Mouse (Mus musculus): ENCODE data around the gene Mcidas. TPM values are rescaled to one million over a fixed set of nuclear protein-coding genes. Genes with fewer than 3 reads are reported as not detected.
A peak's percentile ranks its signal among the peaks of the same experiment; 100 is the strongest.

Mcidas gene
- polyA plus RNA-seq, 1 experiment from 2014 or later: 0.62 TPM

DNA sequence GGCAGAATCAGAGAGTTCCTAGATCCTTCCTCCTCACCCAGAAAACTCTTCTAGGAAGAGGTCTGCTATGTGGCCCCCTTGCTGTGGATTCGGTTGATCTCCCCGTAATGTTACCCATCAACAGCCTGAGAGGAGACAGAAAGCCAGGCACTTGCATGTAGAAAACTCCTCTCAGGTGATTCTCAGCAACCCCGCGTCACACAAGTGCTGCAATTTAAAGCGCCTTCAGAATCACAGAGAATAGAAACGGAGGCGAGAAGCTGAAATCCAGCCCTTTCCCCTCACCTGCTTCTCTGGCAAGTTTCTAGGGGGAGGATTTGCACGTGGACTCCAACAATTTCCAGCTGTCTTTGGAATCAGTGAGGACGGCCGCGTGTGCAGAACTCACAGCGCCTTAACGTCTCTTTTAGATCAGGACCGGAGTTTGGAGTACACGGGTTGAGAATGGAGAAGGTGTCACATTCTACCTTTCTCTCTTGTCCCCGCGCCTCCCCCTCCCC lies 7.1 kb upstream of the Mcidas start:
- ATAC-seq (replicated peaks; ENCODE audit: extremely low read depth, insufficient read depth, low FRiP score): no peak
- H3K4me2 ChIP-seq (ENCODE audit: low read depth, low read length): peak overlapping the region; percentile 99
- WGBS: 3% methylated on average over 17 of the region's 17 CpGs
- peaks cover 62% of the 10 kb centered on the region for H3K27me3 ChIP-seq (ENCODE audit: control insufficient read depth, insufficient read depth, low read length)
- peaks cover 22% of the 10 kb centered on the region for H3K4me1 ChIP-seq (ENCODE audit: control insufficient read depth, insufficient read depth, low read length)
- H3K9me3 ChIP-seq (replicated peaks; ENCODE audit: control insufficient read depth, low read length): no peaks in the 10 kb centered on the region
- H3K36me3 ChIP-seq (ENCODE audit: control insufficient read depth, insufficient read depth): no peaks in the 10 kb centered on the region
- no peak overlapping the region for H3K27ac ChIP-seq (ENCODE audit: low read length)
- peak overlapping the region; percentile 68 for H3K4me3 ChIP-seq (ENCODE audit: low read length)
- no peak overlapping the region for H3K9ac ChIP-seq (ENCODE audit: low read length)

DNA sequence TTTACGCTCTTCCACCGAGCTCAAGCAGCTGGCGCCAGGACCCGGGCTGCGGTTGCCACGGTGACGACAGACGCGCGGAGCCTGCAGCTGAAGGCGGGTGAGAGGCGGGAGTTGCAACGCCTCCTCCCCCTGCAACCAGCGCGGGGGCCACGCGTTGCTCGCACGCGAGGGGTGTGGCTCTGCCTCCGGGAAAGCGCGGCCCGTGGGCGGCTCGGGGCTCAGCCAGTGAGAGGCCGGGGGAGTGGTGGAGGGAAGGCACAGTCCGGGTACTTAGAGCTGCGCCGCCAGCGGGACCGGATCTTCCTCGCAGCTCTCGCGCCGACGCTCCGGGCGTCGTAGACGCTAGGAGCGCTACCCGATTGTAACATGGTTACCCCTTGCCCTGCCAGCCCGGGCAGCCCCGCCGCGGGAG lies 6.1 kb upstream of the Mcidas start, which contains the start of gene Ccno:
Gene Ccno (plus strand): TSS at position 271 of the 412 bp plus-strand sequence.
- Histone ChIP-seq H3K4me3 (ENCODE audit: low read length) (peak within 1 kb of the TSS; percentile 68), H3K36me3 (ENCODE audit: control insufficient read depth, insufficient read depth) (no peaks in the 10 kb centered on the region), H3K27me3 (ENCODE audit: control insufficient read depth, insufficient read depth, low read length) (peaks cover 69% of the 10 kb centered on the region), H3K4me1 (ENCODE audit: control insufficient read depth, insufficient read depth, low read length) (peaks cover 22% of the 10 kb centered on the region), H3K9me3 (replicated peaks; ENCODE audit: control insufficient read depth, low read length) (no peaks in the 10 kb centered on the region), H3K27ac (ENCODE audit: low read length) (peak within 1 kb of the TSS; percentile 21; the same call in 1 of the 2 replicates), H3K4me2 (ENCODE audit: low read depth, low read length) (peak within 1 kb of the TSS; percentile 99), H3K9ac (ENCODE audit: low read length) (peak within 1 kb of the TSS; percentile 73)
- peak; percentile 97 for ATAC-seq (replicated peaks; ENCODE audit: extremely low read depth, insufficient read depth, low FRiP score)
- under 1% methylated on average over 47 of the region's 47 CpGs for whole genome bisulfite sequencing

DNA sequence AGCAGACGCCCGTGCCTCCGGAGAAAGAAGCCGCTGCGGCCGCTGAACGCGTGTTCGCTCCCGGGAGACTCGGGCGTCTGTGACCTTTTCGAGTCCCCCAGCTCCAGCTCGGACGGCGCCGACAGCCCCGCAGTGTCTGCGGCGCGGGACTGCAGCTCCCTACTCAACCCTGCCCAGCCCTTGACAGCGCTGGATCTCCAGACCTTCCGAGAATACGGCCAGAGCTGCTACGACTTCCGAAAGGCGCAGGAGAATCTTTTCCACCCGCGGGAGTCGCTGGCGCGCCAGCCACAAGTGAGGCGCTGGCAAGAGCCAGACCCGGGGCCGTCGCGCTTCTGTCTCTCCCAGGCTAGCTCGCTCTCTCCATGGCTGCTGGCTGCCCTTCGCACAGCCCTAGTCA lies 5.7 kb upstream of the Mcidas start:
- H3K9ac ChIP-seq (ENCODE audit: low read length): peak overlapping the region; percentile 73
- under 1% methylated on average over 38 of the region's 39 CpGs for WGBS
- no peaks in the 10 kb centered on the region for H3K9me3 ChIP-seq (replicated peaks; ENCODE audit: control insufficient read depth, low read length)
- H3K36me3 ChIP-seq (ENCODE audit: control insufficient read depth, insufficient read depth): no peaks in the 10 kb centered on the region
- H3K27me3 ChIP-seq (ENCODE audit: control insufficient read depth, insufficient read depth, low read length): peaks cover 72% of the 10 kb centered on the region
- peaks cover 22% of the 10 kb centered on the region for H3K4me1 ChIP-seq (ENCODE audit: control insufficient read depth, insufficient read depth, low read length)
- H3K27ac ChIP-seq (ENCODE audit: low read length): peak overlapping the region; percentile 21; the same call in 1 of the 2 replicates
- peak overlapping the region; percentile 99 for H3K4me2 ChIP-seq (ENCODE audit: low read depth, low read length)
- peak overlapping the region; percentile 68 for H3K4me3 ChIP-seq (ENCODE audit: low read length)
- ATAC-seq (replicated peaks; ENCODE audit: extremely low read depth, insufficient read depth, low FRiP score): peak; percentile 19

DNA sequence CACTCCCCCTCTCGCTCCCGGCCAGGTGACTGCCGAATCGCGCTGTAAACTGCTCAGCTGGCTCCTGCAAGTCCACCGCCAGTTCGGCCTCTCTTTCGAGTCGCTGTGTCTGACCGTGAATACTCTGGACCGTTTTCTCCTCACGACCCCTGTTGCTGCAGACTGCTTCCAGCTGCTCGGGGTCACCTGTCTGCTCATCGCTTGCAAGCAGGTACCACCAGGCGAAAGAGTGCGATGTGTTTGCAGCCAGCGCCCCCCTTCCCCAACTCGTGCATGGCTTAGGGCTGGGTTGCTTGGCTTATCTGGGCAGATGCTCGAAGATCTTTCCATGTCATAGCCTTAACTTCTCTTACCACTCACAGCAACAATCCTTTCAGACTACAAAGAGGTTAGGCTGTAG lies 4.8 kb upstream of the Mcidas start:
- Histone ChIP-seq H3K36me3 (ENCODE audit: control insufficient read depth, insufficient read depth) (no peaks in the 10 kb centered on the region), H3K4me3 (ENCODE audit: low read length) (peak overlapping the region; percentile 68), H3K9ac (ENCODE audit: low read length) (no peak overlapping the region), H3K27me3 (ENCODE audit: control insufficient read depth, insufficient read depth, low read length) (peaks cover 78% of the 10 kb centered on the region), H3K27ac (ENCODE audit: low read length) (no peak overlapping the region), H3K4me1 (ENCODE audit: control insufficient read depth, insufficient read depth, low read length) (peaks cover 30% of the 10 kb centered on the region), H3K9me3 (replicated peaks; ENCODE audit: control insufficient read depth, low read length) (no peaks in the 10 kb centered on the region), H3K4me2 (ENCODE audit: low read depth, low read length) (peak overlapping the region; percentile 99)
- ATAC-seq (replicated peaks; ENCODE audit: extremely low read depth, insufficient read depth, low FRiP score): no peak
- WGBS: 1% methylated on average over 19 of the region's 19 CpGs

DNA sequence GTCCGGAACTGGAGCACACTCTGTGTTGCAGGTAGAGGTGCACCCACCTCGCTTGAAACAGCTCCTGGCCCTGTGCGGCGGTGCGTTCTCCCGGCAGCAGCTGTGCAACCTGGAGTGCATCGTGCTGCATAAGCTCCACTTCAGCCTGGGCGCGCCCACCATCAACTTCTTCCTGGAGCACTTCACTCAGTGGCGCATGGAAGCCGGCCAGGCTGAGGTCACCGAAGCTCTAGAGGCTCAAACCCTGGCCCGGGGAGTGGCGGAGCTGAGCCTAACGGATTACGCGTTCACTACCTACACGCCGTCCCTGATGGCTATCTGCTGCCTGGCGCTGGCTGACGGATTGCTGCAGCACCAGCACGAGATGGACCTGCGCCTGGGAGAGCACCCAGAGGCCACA lies 4.1 kb upstream of the Mcidas start:
- ATAC-seq (replicated peaks; ENCODE audit: extremely low read depth, insufficient read depth, low FRiP score): no peak
- Histone ChIP-seq H3K9ac (ENCODE audit: low read length) (no peak overlapping the region), H3K9me3 (replicated peaks; ENCODE audit: control insufficient read depth, low read length) (no peaks in the 10 kb centered on the region), H3K27ac (ENCODE audit: low read length) (no peak overlapping the region), H3K4me2 (ENCODE audit: low read depth, low read length) (peak overlapping the region; percentile 99), H3K27me3 (ENCODE audit: control insufficient read depth, insufficient read depth, low read length) (peaks cover 79% of the 10 kb centered on the region), H3K36me3 (ENCODE audit: control insufficient read depth, insufficient read depth) (no peaks in the 10 kb centered on the region), H3K4me1 (ENCODE audit: control insufficient read depth, insufficient read depth, low read length) (peaks cover 35% of the 10 kb centered on the region), H3K4me3 (ENCODE audit: low read length) (peak overlapping the region; percentile 26; the same call in 1 of the 2 replicates)
- WGBS: 2% methylated on average over 23 of the region's 23 CpGs

DNA sequence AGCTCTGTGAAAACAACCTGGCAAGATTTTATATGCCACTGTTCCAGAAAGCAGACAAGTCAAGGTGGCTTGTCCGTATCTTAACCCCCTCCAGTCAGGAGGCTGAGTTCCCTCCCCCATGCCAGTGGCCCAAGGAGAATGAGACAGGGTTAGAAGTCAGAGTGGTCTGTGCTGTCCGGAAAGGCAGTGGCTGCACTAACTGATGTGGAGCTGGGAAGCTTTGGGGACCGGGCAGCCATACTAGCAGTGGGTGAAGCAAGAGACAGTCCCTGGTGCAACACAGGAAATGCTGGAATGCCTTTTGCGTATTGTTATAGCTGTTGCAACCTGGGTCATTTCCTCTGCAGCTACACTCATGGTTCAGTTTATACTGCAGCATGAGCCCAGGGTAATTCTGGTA lies 3.3 kb upstream of the Mcidas start:
- Histone ChIP-seq H3K36me3 (ENCODE audit: control insufficient read depth, insufficient read depth) (no peaks in the 10 kb centered on the region), H3K9ac (ENCODE audit: low read length) (no peak overlapping the region), H3K4me3 (ENCODE audit: low read length) (no peak overlapping the region), H3K4me1 (ENCODE audit: control insufficient read depth, insufficient read depth, low read length) (peaks cover 35% of the 10 kb centered on the region), H3K4me2 (ENCODE audit: low read depth, low read length) (no peak overlapping the region), H3K27ac (ENCODE audit: low read length) (no peak overlapping the region), H3K9me3 (replicated peaks; ENCODE audit: control insufficient read depth, low read length) (no peaks in the 10 kb centered on the region), H3K27me3 (ENCODE audit: control insufficient read depth, insufficient read depth, low read length) (peaks cover 84% of the 10 kb centered on the region)
- ATAC-seq (replicated peaks; ENCODE audit: extremely low read depth, insufficient read depth, low FRiP score): no peak
- WGBS: 18% methylated on average over 4 of the region's 4 CpGs

DNA sequence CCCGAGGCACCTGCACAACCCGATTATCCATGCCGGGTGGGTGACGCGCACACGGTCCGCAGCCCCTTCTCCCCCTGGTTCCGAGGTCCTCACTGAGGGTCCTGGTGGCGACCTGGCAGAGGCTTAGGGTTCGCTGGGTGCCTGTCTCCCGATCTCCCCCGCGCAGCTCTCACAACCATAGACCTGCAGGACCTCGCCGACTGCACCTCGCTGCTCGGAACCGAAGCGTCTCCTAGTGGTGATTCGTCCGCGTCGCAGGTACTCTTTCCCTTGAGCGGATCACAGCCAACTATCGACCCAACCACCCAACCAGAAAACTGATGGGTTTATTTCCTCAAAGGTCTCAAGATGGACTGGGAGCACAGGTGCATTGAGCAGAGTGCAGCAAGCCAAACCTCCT lies 546 bp downstream of the Mcidas start:
- H3K36me3 ChIP-seq (ENCODE audit: control insufficient read depth, insufficient read depth): no peaks in the 10 kb centered on the region
- no peak overlapping the region for H3K9ac ChIP-seq (ENCODE audit: low read length)
- H3K4me3 ChIP-seq (ENCODE audit: low read length): peak overlapping the region; percentile 52
- H3K27me3 ChIP-seq (ENCODE audit: control insufficient read depth, insufficient read depth, low read length): peaks cover 82% of the 10 kb centered on the region
- peaks cover 21% of the 10 kb centered on the region for H3K4me1 ChIP-seq (ENCODE audit: control insufficient read depth, insufficient read depth, low read length)
- no peaks in the 10 kb centered on the region for H3K9me3 ChIP-seq (replicated peaks; ENCODE audit: control insufficient read depth, low read length)
- 1% methylated on average over 25 of the region's 25 CpGs for WGBS
- H3K27ac ChIP-seq (ENCODE audit: low read length): no peak overlapping the region
- peak overlapping the region; percentile 85 for H3K4me2 ChIP-seq (ENCODE audit: low read depth, low read length)
- ATAC-seq (replicated peaks; ENCODE audit: extremely low read depth, insufficient read depth, low FRiP score): no peak; the same call in 1 of the 2 replicates

DNA sequence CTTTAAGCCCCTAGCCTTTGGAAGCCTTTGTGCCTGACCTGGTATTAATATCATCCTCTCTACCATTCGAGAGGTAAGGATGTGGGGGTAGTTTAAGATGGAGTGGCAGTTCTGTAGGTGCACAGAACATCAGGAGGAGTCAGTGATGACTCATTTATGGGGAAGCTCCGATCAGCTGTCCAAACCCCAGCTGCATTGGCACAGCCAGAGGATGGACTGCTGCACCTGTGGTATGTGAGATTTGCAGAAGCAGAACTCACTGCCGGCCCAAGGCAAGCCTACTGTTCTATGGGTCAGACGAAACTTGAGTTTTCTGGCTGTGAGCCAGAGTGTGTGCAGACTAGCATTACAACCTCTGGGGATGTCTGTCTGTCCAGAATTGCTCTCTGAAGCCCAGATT lies 2.8 kb downstream of the Mcidas start:
- Histone ChIP-seq H3K9me3 (replicated peaks; ENCODE audit: control insufficient read depth, low read length) (no peaks in the 10 kb centered on the region), H3K9ac (ENCODE audit: low read length) (no peak overlapping the region), H3K4me1 (ENCODE audit: control insufficient read depth, insufficient read depth, low read length) (peaks cover 13% of the 10 kb centered on the region), H3K27me3 (ENCODE audit: control insufficient read depth, insufficient read depth, low read length) (peaks cover 64% of the 10 kb centered on the region), H3K36me3 (ENCODE audit: control insufficient read depth, insufficient read depth) (no peaks in the 10 kb centered on the region), H3K4me2 (ENCODE audit: low read depth, low read length) (no peak overlapping the region), H3K4me3 (ENCODE audit: low read length) (no peak overlapping the region), H3K27ac (ENCODE audit: low read length) (no peak overlapping the region)
- ATAC-seq (replicated peaks; ENCODE audit: extremely low read depth, insufficient read depth, low FRiP score): no peak
- 43% methylated on average over 4 of the region's 4 CpGs for WGBS

DNA sequence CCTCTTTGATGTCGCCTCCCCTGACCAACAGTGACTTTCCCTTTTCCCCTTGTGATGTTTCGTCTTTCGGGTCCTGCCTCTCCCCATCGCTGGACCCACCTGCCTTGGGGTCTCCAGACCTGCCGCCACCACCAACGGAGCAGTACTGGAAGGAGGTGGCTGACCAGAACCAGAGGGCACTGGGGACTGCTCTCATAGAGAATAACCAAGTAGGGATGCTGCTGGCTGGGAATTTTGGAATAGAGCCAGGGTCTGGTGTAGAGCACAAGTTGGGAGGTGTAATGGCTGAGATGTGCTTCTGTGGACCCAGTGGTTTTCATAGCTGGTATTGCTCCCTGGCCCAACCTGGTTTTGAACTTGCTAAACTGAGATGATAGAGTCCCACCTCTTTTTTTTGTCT lies 3.7 kb downstream of the Mcidas start:
- ATAC-seq (replicated peaks; ENCODE audit: extremely low read depth, insufficient read depth, low FRiP score): no peak
- Histone ChIP-seq H3K36me3 (ENCODE audit: control insufficient read depth, insufficient read depth) (no peaks in the 10 kb centered on the region), H3K9ac (ENCODE audit: low read length) (no peak overlapping the region), H3K27ac (ENCODE audit: low read length) (no peak overlapping the region), H3K27me3 (ENCODE audit: control insufficient read depth, insufficient read depth, low read length) (peaks cover 59% of the 10 kb centered on the region), H3K9me3 (replicated peaks; ENCODE audit: control insufficient read depth, low read length) (no peaks in the 10 kb centered on the region), H3K4me2 (ENCODE audit: low read depth, low read length) (no peak overlapping the region), H3K4me1 (ENCODE audit: control insufficient read depth, insufficient read depth, low read length) (peaks cover 13% of the 10 kb centered on the region), H3K4me3 (ENCODE audit: low read length) (no peak overlapping the region)
- WGBS: 58% methylated on average over 6 of the region's 6 CpGs

Data from heart, embryonic 16.5 days (tissue).